Mouse (Mus musculus): ENCODE data around the gene 4931428F04Rik.

DNA sequence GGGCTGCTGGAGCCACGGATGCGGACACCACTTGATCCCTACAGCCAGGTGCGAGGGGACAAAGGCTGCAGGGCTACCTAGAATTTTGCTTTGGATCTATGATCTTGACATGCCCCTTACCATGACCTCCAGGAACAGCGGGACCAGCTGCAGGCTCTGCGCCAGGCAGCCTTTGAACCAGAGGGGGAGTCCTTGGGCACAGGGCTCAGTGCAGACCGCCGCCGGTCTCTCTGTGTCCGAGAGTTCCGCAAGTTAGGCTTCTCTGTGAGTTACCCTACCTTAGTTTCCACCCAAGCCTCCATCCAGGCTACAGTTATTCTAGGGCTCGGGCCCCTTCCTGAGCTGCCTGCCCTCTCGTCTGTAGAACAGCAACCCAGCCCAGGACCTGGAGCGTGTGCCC lies 18.0 kb upstream of the 4931428F04Rik start:
- no peak for TF ChIP-seq POLR2A (IDR thresholded peaks at IDR 0.05; ENCODE audit: borderline replicate concordance, extremely low read depth, low read depth, low read length)
- no peak for TF ChIP-seq CTCF (IDR thresholded peaks at IDR 0.05; ENCODE audit: insufficient read depth, low read length)
